Mouse (Mus musculus) lung, embryonic 14.5 days (tissue): ENCODE results near the gene Slc16a14. TPM values are rescaled to one million over a fixed set of nuclear protein-coding genes. Genes with fewer than 3 reads are reported as not detected.
A peak's percentile ranks its signal among the peaks of the same experiment; 100 is the strongest.

Source experiments
- ATAC-seq: fragments of 200-750 bp; cut with Nextera tagmentation; 2 replicates; pipeline ENCODE4 v1.8.0; 2017; ENCODE audit warnings: mild to moderate bottlenecking, moderate TSS enrichment, moderate library complexity; ENCODE audit not compliant: insufficient read depth
- DNase-seq: peaks from one replicate; pipeline ENCODE4 v3.0.0-alpha.2; 2015
- H3K27ac ChIP-seq: fragments of 300-500 bp; sonication (generic); 2 replicates; pipeline ENCODE4 v1.5.1; 2014; ENCODE audit warnings: low read depth, mild to moderate bottlenecking, moderate library complexity
- H3K27me3 ChIP-seq: fragments of 300-500 bp; sonication (generic); 2 replicates; pipeline ENCODE4 v1.6.1; 2014; ENCODE audit warnings: low read length, control low read depth; ENCODE audit not compliant: insufficient read depth
- H3K36me3 ChIP-seq: fragments of 300-500 bp; sonication (generic); 2 replicates; pipeline ENCODE4 v1.6.1; 2014; ENCODE audit warnings: control low read depth; ENCODE audit not compliant: insufficient read depth
- H3K4me1 ChIP-seq: fragments of 300-500 bp; sonication (generic); 2 replicates; pipeline ENCODE4 v1.6.1; 2014; ENCODE audit warnings: antibody characterized with exemption, control low read depth; ENCODE audit not compliant: insufficient read depth
- H3K4me2 ChIP-seq: fragments of 300-500 bp; sonication (generic); 2 replicates; pipeline ENCODE4 v1.6.1; 2014; ENCODE audit warnings: mild to moderate bottlenecking
- H3K4me3 ChIP-seq: fragments of 300-500 bp; sonication (generic); 2 replicates; pipeline ENCODE4 v1.5.1; 2014; ENCODE audit warnings: low read depth, low read length
- H3K9ac ChIP-seq: fragments of 300-500 bp; sonication (generic); 2 replicates; pipeline ENCODE4 v1.6.1; 2014
- H3K9me3 ChIP-seq: fragments of 300-500 bp; sonication (generic); 2 replicates; pipeline ENCODE4 v1.6.1; 2016; ENCODE audit warnings: low read depth, low read length, control low read depth
- CTCF ChIP-seq: IDR thresholded peaks from 2 replicates; pipeline ENCODE4 v1.5.1; 2016; ENCODE audit warnings: antibody characterized with exemption, low read depth
- WGBS: fragments of 180-500 bp; shearing (Covaris S2); extraction: QIAGEN DNeasy Blood & Tissue Kit; methylation state at CpG from one replicate; pipeline ENCODE4 v1.1.7; 2014; 5-methylcytosine and 5-hydroxymethylcytosine counted together
- polyA plus RNA-seq: library from polyadenylated mRNA; unstranded; fragments of >200 nt; fragmentation: Nextera tagmentation; extraction: Ambion mirVana; gene quantifications from 2 replicates; pipeline ENCODE4 v1.2.1, GENCODE M21; 2014

Gene Slc16a14
- polyA plus RNA-seq, 1 experiment from 2014 or later = not detected

DNA sequence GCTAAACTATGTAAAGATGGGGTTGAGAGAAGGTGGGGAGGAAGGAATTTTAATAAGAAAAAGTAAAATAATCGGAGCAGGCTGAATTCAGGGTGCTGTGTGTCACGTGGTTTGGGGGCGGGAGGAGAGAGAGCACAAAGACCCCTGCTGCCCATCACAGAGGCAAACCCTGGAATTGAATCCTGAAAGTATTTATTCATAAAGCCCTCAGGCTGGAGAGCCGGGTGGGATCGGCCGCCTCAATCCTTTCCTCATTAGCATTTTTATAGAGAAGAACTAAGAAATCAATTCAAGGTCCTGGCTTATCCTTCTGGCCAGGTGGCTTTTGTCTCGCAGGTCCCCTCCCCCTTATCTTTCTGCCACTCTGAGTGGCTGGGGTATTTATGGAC lies 44.9 kb downstream of the Slc16a14 start:
- ATAC-seq (no peak), DNase-seq (no peak)
- Histone ChIP-seq H3K27me3 (no peaks in the 10 kb centered on the region), H3K9me3 (no peaks in the 10 kb centered on the region), H3K36me3 (no peaks in the 10 kb centered on the region), H3K4me1 (no peaks in the 10 kb centered on the region), H3K4me2 (no peak overlapping the region), H3K9ac (no peak overlapping the region), H3K27ac (no peak overlapping the region), H3K4me3 (no peak overlapping the region)
- 38% methylated on average over 7 of the region's 7 CpGs for WGBS
- no peak for TF ChIP-seq CTCF

DNA sequence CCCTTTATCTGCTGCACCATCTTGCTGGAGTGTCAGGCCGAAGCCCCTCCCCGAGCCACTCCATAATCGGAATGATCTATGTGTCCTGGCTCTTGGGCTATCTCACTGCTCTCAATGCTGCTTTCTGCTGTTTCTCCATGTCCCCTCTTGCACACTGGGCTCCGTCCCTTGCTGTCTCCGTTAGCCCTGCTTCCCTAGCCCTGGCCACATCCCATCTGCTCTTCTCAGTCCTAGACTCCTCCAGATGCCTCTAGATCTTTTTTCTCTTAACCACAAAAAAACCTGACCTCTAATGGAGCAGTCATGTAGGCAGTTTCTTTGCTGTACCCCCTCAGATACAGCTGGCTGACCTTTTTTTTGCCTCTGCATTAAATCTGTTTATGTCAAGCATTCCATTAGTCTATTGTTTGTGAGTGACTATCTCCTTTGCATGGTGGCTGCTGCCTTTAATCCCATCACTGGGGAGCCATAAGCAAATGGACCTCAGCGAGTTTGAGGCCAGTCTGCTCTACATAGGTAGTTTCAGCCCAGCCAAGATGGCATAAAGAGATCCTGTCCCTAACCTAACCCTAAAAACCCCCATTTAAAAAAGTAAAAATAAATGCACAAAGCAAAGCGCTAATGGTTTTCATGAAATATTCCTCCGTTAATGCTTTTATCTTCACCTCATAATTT lies 45.5 kb downstream of the Slc16a14 start:
- no peaks in the 10 kb centered on the region for H3K9me3 ChIP-seq
- H3K4me1 ChIP-seq = no peaks in the 10 kb centered on the region
- TF ChIP-seq CTCF = no peak
- WGBS = 56% methylated on average over 8 of the region's 8 CpGs
- no peak overlapping the region for H3K27ac ChIP-seq
- H3K4me3 ChIP-seq = no peak overlapping the region
- no peak overlapping the region for H3K4me2 ChIP-seq
- ATAC-seq = no peak
- no peaks in the 10 kb centered on the region for H3K27me3 ChIP-seq
- no peak for DNase-seq
- no peak overlapping the region for H3K9ac ChIP-seq
- no peaks in the 10 kb centered on the region for H3K36me3 ChIP-seq

DNA sequence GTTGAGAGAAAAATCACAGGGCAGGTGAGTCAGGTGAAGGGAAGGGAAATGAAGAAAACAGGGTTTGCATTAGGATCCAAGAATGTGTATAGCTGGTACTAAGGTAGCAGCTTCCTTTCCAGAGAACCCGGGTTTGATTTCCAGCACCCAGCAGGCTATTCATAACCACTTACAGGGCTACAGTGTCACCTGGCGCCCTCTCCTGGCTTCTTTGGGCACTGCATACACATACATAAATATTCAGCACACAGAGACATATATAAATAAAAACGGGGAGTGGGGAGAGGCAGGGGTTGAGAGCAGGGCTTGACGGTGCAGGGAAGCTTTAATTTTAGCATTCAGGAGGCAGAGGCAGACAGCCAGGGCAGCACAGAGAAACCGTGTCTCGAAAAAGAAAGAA lies 49.0 kb downstream of the Slc16a14 start:
- no peaks in the 10 kb centered on the region for H3K4me1 ChIP-seq
- no peaks in the 10 kb centered on the region for H3K27me3 ChIP-seq
- ATAC-seq (no peak), DNase-seq (no peak)
- H3K9me3 ChIP-seq = no peaks in the 10 kb centered on the region
- no peaks in the 10 kb centered on the region for H3K36me3 ChIP-seq
- H3K4me3 ChIP-seq = no peak overlapping the region
- 85% methylated on average over 6 of the region's 6 CpGs for WGBS
- no peak overlapping the region for H3K4me2 ChIP-seq
- no peak overlapping the region for H3K9ac ChIP-seq
- H3K27ac ChIP-seq = no peak overlapping the region
- peak; percentile 14; the same call in 1 of the 2 replicates for TF ChIP-seq CTCF

DNA sequence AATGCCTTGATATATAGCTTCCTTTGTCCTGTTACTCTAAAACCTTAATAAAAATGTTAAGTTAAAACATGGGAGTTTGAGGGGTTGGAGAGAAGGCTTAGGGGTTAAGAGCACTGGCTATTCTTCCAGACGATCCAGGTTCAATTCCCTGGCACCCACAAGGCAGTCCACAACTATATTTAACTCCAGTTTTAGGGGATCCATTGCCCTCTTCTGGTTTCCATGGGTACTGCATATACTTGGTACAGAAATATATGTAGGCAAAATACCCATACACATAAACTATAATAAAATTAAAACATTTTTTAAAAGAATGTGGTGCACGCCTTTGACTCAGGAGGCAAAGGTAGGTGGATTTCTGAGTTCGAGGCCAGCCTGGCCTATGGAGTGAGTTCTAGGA lies 49.8 kb downstream of the Slc16a14 start:
- Histone ChIP-seq H3K9me3 (no peaks in the 10 kb centered on the region), H3K36me3 (no peaks in the 10 kb centered on the region), H3K4me2 (no peak overlapping the region), H3K9ac (no peak overlapping the region), H3K4me3 (no peak overlapping the region), H3K4me1 (no peaks in the 10 kb centered on the region), H3K27ac (no peak overlapping the region), H3K27me3 (no peaks in the 10 kb centered on the region)
- peak; percentile 32 for TF ChIP-seq CTCF
- DNase-seq (peak; percentile 44), ATAC-seq (no peak)
- WGBS = 82% methylated on average over 3 of the region's 3 CpGs

DNA sequence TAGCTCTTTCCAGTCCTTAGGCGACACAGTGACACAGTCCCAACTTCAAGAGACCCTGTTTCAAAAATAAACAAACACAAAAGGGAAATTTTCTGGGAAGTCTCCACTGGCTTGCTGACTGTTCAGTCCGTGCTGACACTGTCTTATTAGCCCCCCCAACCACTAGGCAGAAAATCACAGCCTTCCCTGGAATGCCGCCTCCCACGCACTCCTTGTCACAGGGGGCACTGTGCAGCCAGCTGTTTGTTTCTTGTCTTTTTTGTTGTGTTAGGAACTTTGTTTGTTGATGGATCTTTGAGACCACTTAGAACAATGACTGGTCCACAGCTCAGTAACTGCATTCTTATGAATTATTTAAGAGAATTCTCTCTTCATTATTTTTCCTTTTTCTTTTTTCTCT lies 51.0 kb downstream of the Slc16a14 start:
- no peaks in the 10 kb centered on the region for H3K27me3 ChIP-seq
- H3K4me3 ChIP-seq = no peak overlapping the region
- TF ChIP-seq CTCF = no peak
- H3K9ac ChIP-seq = no peak overlapping the region
- no peaks in the 10 kb centered on the region for H3K9me3 ChIP-seq
- no peak for ATAC-seq
- no peaks in the 10 kb centered on the region for H3K4me1 ChIP-seq
- H3K4me2 ChIP-seq = no peak overlapping the region
- 61% methylated on average over 4 of the region's 4 CpGs for WGBS
- H3K27ac ChIP-seq = no peak overlapping the region
- H3K36me3 ChIP-seq = no peaks in the 10 kb centered on the region
- no peak for DNase-seq

DNA sequence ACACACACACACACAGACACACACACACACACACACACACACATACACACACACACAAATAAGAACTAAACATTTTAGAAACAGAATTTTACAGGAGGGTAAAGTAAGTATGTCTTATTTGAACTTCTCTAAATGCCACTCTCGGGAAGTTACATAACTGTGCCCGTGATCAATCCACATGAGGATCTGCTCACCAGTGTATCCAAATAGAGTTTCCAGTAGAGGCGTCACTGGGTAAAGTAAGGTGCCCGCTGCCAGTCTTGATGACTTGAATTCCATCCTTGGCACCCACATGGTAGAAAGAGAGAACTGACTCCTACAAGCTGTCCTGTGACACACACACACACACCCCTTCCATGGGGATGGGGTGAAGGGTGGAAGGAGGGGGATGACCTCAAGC lies 52.0 kb downstream of the Slc16a14 start:
- Histone ChIP-seq H3K4me3 (no peak overlapping the region), H3K27ac (no peak overlapping the region), H3K9me3 (no peaks in the 10 kb centered on the region), H3K36me3 (no peaks in the 10 kb centered on the region), H3K27me3 (no peaks in the 10 kb centered on the region), H3K4me2 (no peak overlapping the region), H3K9ac (no peak overlapping the region), H3K4me1 (no peaks in the 10 kb centered on the region)
- WGBS = 84% methylated on average over 4 of the region's 4 CpGs
- ATAC-seq (no peak), DNase-seq (no peak)
- no peak for TF ChIP-seq CTCF

DNA sequence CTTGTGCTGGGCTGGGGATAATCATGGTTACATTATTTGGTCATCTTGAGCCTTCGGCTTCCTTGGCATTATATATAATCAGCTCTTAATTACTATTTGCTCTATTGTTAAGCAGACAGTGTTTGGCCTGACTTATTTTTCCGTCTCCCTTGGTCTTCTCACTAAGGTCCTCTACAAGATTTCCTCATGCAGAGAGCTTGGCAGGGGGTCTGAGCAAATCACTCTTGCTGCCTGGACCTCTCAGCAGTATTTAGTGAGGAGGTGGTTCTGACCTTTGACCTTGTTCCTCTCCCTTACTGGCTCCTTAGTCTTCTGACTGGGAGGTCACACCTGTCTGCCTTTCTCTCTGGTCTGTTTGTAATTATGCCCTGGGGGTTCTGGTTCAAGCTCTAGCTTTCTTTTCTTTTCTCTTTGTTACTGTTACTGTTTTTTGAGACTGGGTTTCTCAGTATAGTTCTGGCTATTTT lies 52.8 kb downstream of the Slc16a14 start:
- DNase-seq (no peak), ATAC-seq (no peak)
- 71% methylated on average over 2 of the region's 2 CpGs for WGBS
- Histone ChIP-seq H3K4me1 (no peaks in the 10 kb centered on the region), H3K4me2 (no peak overlapping the region), H3K9me3 (no peaks in the 10 kb centered on the region), H3K27me3 (no peaks in the 10 kb centered on the region), H3K36me3 (no peaks in the 10 kb centered on the region), H3K4me3 (no peak overlapping the region), H3K27ac (no peak overlapping the region), H3K9ac (no peak overlapping the region)
- no peak for TF ChIP-seq CTCF
